ENCODE assay signal across 27 mouse cellular contexts in genomic region chr7:57366013-57366390, GRCm38 (mm10). TPM values are rescaled to one million over a fixed set of nuclear protein-coding genes. Genes with fewer than 3 reads are reported as not detected.
A peak's percentile ranks its signal among the peaks of the same experiment; 100 is the strongest.
DNase-seq lines count a peak whose midpoint lies in the region; ATAC-seq lines count a peak whose summit lies in the region.
"Had no signal": no experiment of that assay in that cellular context is flagged by ENCODE, and none has a peak within 500 bp of the region (broad histone marks: within the 10 kb centered on the region; RNA-seq: fewer than 3 reads in every experiment).

No protein-coding gene starts in this region.

- H3K27ac ChIP-seq in forebrain, embryonic 14.5 days (ENCODE audit: low read depth, low read length): no peak overlapping the region
- no peak overlapping the region for H3K27ac ChIP-seq in forebrain, embryonic 10.5 days
- no peak overlapping the region for H3K27ac ChIP-seq in hindbrain, embryonic 10.5 days
- H3K27ac ChIP-seq: embryonic facial prominence, embryonic 12.5 days; embryonic facial prominence, embryonic 15.5 days; heart, adult 2 months; heart, embryonic 10.5 days; heart, embryonic 13.5 days; hindbrain, embryonic 12.5 days; hindbrain, embryonic 15.5 days had no signal

- peak; percentile 73 for ATAC-seq in forebrain, embryonic 14.5 days
- ATAC-seq: intestine, postnatal 0 days; Patski had no signal

- no peaks in the 10 kb centered on the region for H3K36me3 ChIP-seq in forebrain, embryonic 14.5 days (ENCODE audit: control insufficient read depth, insufficient read depth, low read length)
- no peaks in the 10 kb centered on the region for H3K36me3 ChIP-seq in forebrain, embryonic 10.5 days (replicated peaks)
- H3K36me3 ChIP-seq in hindbrain, embryonic 10.5 days: no peaks in the 10 kb centered on the region
- H3K36me3 ChIP-seq: embryonic facial prominence, embryonic 12.5 days; embryonic facial prominence, embryonic 15.5 days; G1E; heart, embryonic 10.5 days; heart, embryonic 13.5 days; hindbrain, embryonic 12.5 days; hindbrain, embryonic 15.5 days had no signal

- no peaks in the 10 kb centered on the region for H3K4me1 ChIP-seq in forebrain, embryonic 14.5 days (ENCODE audit: control insufficient read depth, insufficient read depth, low read length)
- H3K4me1 ChIP-seq in forebrain, embryonic 10.5 days: no peaks in the 10 kb centered on the region
- H3K4me1 ChIP-seq in hindbrain, embryonic 10.5 days (replicated peaks): no peaks in the 10 kb centered on the region
- H3K4me1 ChIP-seq: embryonic facial prominence, embryonic 12.5 days; embryonic facial prominence, embryonic 15.5 days; heart, embryonic 10.5 days; heart, embryonic 13.5 days; hindbrain, embryonic 12.5 days; hindbrain, embryonic 15.5 days had no signal

- H3K4me2 ChIP-seq in forebrain, embryonic 14.5 days (ENCODE audit: low read length): no peak overlapping the region
- H3K4me2 ChIP-seq: embryonic facial prominence, embryonic 12.5 days; embryonic facial prominence, embryonic 15.5 days; heart, embryonic 13.5 days; hindbrain, embryonic 12.5 days; hindbrain, embryonic 15.5 days had no signal

- H3K27me3 ChIP-seq in forebrain, embryonic 14.5 days (replicated peaks; ENCODE audit: control insufficient read depth, insufficient read depth, low read length): no peaks in the 10 kb centered on the region
- no peaks in the 10 kb centered on the region for H3K27me3 ChIP-seq in forebrain, embryonic 10.5 days (ENCODE audit: poor library complexity, severe bottlenecking)
- no peaks in the 10 kb centered on the region for H3K27me3 ChIP-seq in hindbrain, embryonic 10.5 days (ENCODE audit: insufficient read depth, poor library complexity, severe bottlenecking)
- H3K27me3 ChIP-seq: CH12.LX; embryonic facial prominence, embryonic 12.5 days; embryonic facial prominence, embryonic 15.5 days; heart, embryonic 13.5 days; hindbrain, embryonic 12.5 days; hindbrain, embryonic 15.5 days; Patski had no signal

- 60% methylated on average over 5 of the region's 5 CpGs for WGBS in forebrain, embryonic 14.5 days
- 86% methylated on average over 5 of the region's 5 CpGs for WGBS in forebrain, embryonic 10.5 days
- 81% methylated on average over 5 of the region's 5 CpGs for WGBS in hindbrain, embryonic 10.5 days

- H3K9ac ChIP-seq in forebrain, embryonic 14.5 days (ENCODE audit: low read length): no peak overlapping the region
- H3K9ac ChIP-seq: embryonic facial prominence, embryonic 12.5 days; embryonic facial prominence, embryonic 15.5 days; heart, embryonic 13.5 days; hindbrain, embryonic 12.5 days; hindbrain, embryonic 15.5 days had no signal

- peak; percentile 40 for DNase-seq in forebrain, embryonic 14.5 days (ENCODE audit: low spot score)
- DNase-seq in forebrain, embryonic 10.5 days (ENCODE audit: extremely low spot score, low spot score): no peak
- peak; percentile 45 for DNase-seq in brain, adult 2 months (ENCODE audit: low read depth, low spot score)
- peak; percentile 24 for DNase-seq in brain, embryonic 18.5 days (ENCODE audit: low read depth, low spot score)
- no peak for DNase-seq in cerebellum, adult 9-10 months
- no peak for DNase-seq in hindbrain, embryonic 10.5 days (ENCODE audit: low spot score)
- DNase-seq: adrenal gland, postnatal 10 days; adrenal gland, postnatal 36 days; B cell, adult 2 months; cerebellum, adult 18-20 months; cerebellum, adult 9-11 months; cerebellum, postnatal 25 days; gastrocnemius, postnatal 25 days; heart, adult 2 months; heart, postnatal 14 days; heart, postnatal 4 days; kidney, adult 2 months had no signal

- H3K9me3 ChIP-seq in forebrain, embryonic 14.5 days (replicated peaks; ENCODE audit: control insufficient read depth, low read length): no peaks in the 10 kb centered on the region
- H3K9me3 ChIP-seq in forebrain, embryonic 10.5 days: no peaks in the 10 kb centered on the region
- H3K9me3 ChIP-seq in hindbrain, embryonic 10.5 days: no peaks in the 10 kb centered on the region
- H3K9me3 ChIP-seq: embryonic facial prominence, embryonic 12.5 days; embryonic facial prominence, embryonic 15.5 days; heart, embryonic 10.5 days; heart, embryonic 13.5 days; hindbrain, embryonic 12.5 days; hindbrain, embryonic 15.5 days had no signal

- no peak overlapping the region for H3K4me3 ChIP-seq in forebrain, embryonic 14.5 days (ENCODE audit: low read depth, low read length)
- H3K4me3 ChIP-seq in forebrain, embryonic 10.5 days: no peak overlapping the region
- no peak overlapping the region for H3K4me3 ChIP-seq in hindbrain, embryonic 10.5 days
- H3K4me3 ChIP-seq: embryonic facial prominence, embryonic 12.5 days; embryonic facial prominence, embryonic 15.5 days; heart, adult 2 months; heart, embryonic 10.5 days; heart, embryonic 13.5 days; hindbrain, embryonic 12.5 days; hindbrain, embryonic 15.5 days had no signal

RNA-seq across cellular contexts. Expression of gene Gabrg3, which starts 21.0 kb away (rescaled TPM):
- 2.2 and 3.1 TPM in 2 replicates for polyA plus RNA-seq in forebrain, embryonic 14.5 days (2014; fragmentation: Nextera tagmentation; extraction: Ambion mirVana)
- 0.24 and 0.31 TPM in 2 replicates for polyA plus RNA-seq in forebrain, embryonic 10.5 days (2016; fragmentation: Nextera tagmentation; extraction: Ambion mirVana)
- 0.02 TPM in 1 of 2 replicates, not detected in the other for polyA plus RNA-seq in hindbrain, embryonic 10.5 days (2016; fragmentation: Nextera tagmentation; extraction: Ambion mirVana)
- polyA plus RNA-seq: G1E, Patski had no signal

RNA-seq across cellular contexts. Expression of gene Gabrb3, which starts 53.5 kb away (rescaled TPM):
- 32.7 and 42.2 TPM in 2 replicates for polyA plus RNA-seq in forebrain, embryonic 14.5 days (2014; fragmentation: Nextera tagmentation; extraction: Ambion mirVana)
- polyA plus RNA-seq in forebrain, embryonic 10.5 days (2016; fragmentation: Nextera tagmentation; extraction: Ambion mirVana): 2.7 and 2.8 TPM in 2 replicates
- polyA plus RNA-seq in hindbrain, embryonic 10.5 days (2016; fragmentation: Nextera tagmentation; extraction: Ambion mirVana): 5.1 and 7.0 TPM in 2 replicates
- polyA plus RNA-seq: G1E had no signal

Comparison
In these comparisons a context has a peak if more than half of its experiments do, and no peak if none do; other contexts are left out.
1. DNase-seq: peak in forebrain, embryonic 14.5 days (single experiment), brain, adult 2 months (single experiment) and brain, embryonic 18.5 days (single experiment); none in forebrain, embryonic 10.5 days (single experiment), cerebellum, adult 9-10 months (single experiment) and hindbrain, embryonic 10.5 days (single experiment).